Mouse (Mus musculus): Measurements from ENCODE around the gene Dppa4. TPM values are rescaled to one million over a fixed set of nuclear protein-coding genes. Genes with fewer than 3 reads are reported as not detected.
"Not testable (repeated sequence)": the region's sequence is repeated elsewhere in the genome, so short reads cannot be mapped to it uniquely, and the experiment has no call there.

The Dppa4 gene
- polyA plus RNA-seq, 1 experiment = not detected

GRCm38 (mm10) chr16:48280883-48281282, 2.6 kb upstream of the Dppa4 start:
- no peak overlapping the region for H3K4me3 ChIP-seq (replicated peaks; ENCODE audit: extremely low read depth, low read depth, low read length)
- H3K4me1 ChIP-seq (ENCODE audit: control insufficient read depth, insufficient read depth, low read length) = no peaks in the 10 kb centered on the region
- WGBS = 88% methylated on average over 4 of the region's 4 CpGs
- TF ChIP-seq POLR2A (IDR thresholded peaks at IDR 0.05; ENCODE audit: borderline replicate concordance, extremely low read depth, low read depth, low read length) (no peak), CTCF (IDR thresholded peaks at IDR 0.05; ENCODE audit: insufficient read depth, low read length) (no peak)
- no peak for DNase-seq

DNA sequence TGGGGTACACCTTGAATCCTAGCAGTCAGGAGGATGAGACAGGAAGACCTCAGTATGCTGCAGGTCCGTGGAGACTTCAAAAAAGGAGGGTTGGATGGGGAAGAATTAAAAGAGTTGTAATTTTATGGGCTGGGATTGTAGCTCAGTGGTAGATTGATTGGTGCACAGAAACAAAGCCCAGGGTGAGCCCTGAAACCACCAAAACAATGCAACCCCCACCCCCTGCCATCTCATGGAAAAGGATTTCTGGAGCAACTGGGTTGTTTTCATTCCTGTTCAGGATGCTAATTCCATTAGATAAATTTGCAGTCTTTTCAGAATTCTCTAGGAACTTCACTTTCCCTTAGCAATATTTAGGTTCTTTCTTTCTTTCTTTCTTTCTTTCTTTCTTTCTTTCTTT, 732 bp upstream of the Dppa4 start:
- H3K4me3 ChIP-seq (replicated peaks; ENCODE audit: extremely low read depth, low read depth, low read length) = no peak overlapping the region
- TF ChIP-seq CTCF (IDR thresholded peaks at IDR 0.05; ENCODE audit: insufficient read depth, low read length) (no peak), POLR2A (IDR thresholded peaks at IDR 0.05; ENCODE audit: borderline replicate concordance, extremely low read depth, low read depth, low read length) (no peak)

GRCm38 (mm10) chr16:48285517-48285916, 2.0 kb downstream of the Dppa4 start:
- DNase-seq = no peak
- Histone ChIP-seq H3K4me3 (replicated peaks; ENCODE audit: extremely low read depth, low read depth, low read length) (no peak overlapping the region), H3K4me1 (ENCODE audit: control insufficient read depth, insufficient read depth, low read length) (no peaks in the 10 kb centered on the region)
- TF ChIP-seq CTCF (IDR thresholded peaks at IDR 0.05; ENCODE audit: insufficient read depth, low read length) (no peak), POLR2A (IDR thresholded peaks at IDR 0.05; ENCODE audit: borderline replicate concordance, extremely low read depth, low read depth, low read length) (no peak)
- WGBS = 91% methylated on average over 4 of the region's 4 CpGs

More for the DNA sequence above, 732 bp upstream of the Dppa4 start:
- DNase-seq = no peak
- WGBS = 78% methylated on average over 1 of the region's 1 CpGs
- no peaks in the 10 kb centered on the region for H3K4me1 ChIP-seq (ENCODE audit: control insufficient read depth, insufficient read depth, low read length)

DNA sequence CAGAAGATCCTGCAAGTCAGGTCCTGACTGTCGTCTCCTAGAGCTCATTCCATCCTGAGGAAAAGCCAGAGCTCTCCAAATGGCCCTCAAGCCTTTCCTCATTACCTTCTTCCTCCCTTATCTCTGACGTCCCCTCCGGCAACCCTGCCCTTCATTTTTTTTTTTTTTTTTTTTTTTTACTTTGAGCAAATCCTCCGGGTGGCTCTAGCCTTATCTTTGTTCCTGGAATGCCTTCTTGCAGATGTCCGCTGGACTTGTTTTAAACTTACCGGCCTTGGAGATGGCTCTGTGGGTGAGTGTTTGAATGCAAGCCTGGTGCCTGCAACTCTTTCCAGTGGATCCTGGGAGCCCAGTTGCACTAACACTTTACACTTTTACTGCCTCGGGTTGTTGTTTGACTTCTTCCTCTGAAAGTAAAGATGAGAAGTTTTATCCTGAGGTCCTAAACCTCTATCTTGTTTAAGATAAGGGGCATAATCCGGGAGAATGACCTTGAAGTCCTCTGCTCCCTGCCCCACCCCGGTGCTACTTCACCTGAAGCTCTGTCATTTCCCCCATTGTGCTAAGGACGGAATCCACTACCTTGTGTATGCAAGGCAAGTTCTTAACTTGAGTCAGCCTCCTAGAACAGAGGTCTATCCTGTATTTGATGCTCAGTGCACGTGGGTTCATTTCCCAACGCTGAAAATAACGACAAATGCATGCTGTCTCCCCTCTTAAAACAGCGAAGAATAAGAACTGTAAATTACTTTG, 14.0 kb downstream of the Dppa4 start:
- no peak for TF ChIP-seq CTCF (IDR thresholded peaks at IDR 0.05; ENCODE audit: insufficient read depth, low read length)
- no peak for TF ChIP-seq POLR2A (IDR thresholded peaks at IDR 0.05; ENCODE audit: borderline replicate concordance, extremely low read depth, low read depth, low read length)
- no peak overlapping the region for H3K4me3 ChIP-seq (replicated peaks; ENCODE audit: extremely low read depth, low read depth, low read length)
- WGBS = 51% methylated on average over 14 of the region's 14 CpGs
- DNase-seq = no peak
- H3K4me1 ChIP-seq (ENCODE audit: control insufficient read depth, insufficient read depth, low read length) = no peaks in the 10 kb centered on the region

DNA sequence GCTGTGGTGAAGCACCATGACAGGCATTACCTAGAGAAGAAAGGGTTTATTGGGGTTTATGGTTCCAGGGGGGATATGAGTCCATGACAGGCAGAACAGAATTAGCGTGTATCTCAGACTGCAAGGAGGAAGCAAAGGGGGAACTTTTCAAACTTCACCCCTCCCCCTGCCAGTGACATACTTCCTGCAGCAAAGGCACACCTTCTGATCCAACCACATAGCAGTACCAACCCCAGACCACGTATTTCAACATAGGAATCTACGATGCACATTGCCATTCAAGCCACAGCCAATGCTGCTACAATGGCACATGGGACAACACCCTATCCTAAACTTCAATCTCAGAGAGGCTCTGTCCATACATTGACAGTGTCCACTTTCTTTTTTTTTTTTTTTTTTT, 16.4 kb downstream of the Dppa4 start:
- no peak for DNase-seq
- no peak for TF ChIP-seq POLR2A (IDR thresholded peaks at IDR 0.05; ENCODE audit: borderline replicate concordance, extremely low read depth, low read depth, low read length)
- TF ChIP-seq CTCF (IDR thresholded peaks at IDR 0.05; ENCODE audit: insufficient read depth, low read length) = no peak
- 71% methylated on average over 3 of the region's 3 CpGs for WGBS
- H3K4me1 ChIP-seq (ENCODE audit: control insufficient read depth, insufficient read depth, low read length) = no peaks in the 10 kb centered on the region
- no peak overlapping the region for H3K4me3 ChIP-seq (replicated peaks; ENCODE audit: extremely low read depth, low read depth, low read length)

GRCm38 (mm10) chr16:48303509-48303908, 20.0 kb downstream of the Dppa4 start, which contains the start of gene Dppa2:
TSS of gene Dppa2 (plus strand) at chr16:48303908.
- no peak for TF ChIP-seq POLR2A (IDR thresholded peaks at IDR 0.05; ENCODE audit: borderline replicate concordance, extremely low read depth, low read depth, low read length)
- TF ChIP-seq CTCF (IDR thresholded peaks at IDR 0.05; ENCODE audit: insufficient read depth, low read length) = no peak
- Histone ChIP-seq H3K4me1 (ENCODE audit: control insufficient read depth, insufficient read depth, low read length) (no peaks in the 10 kb centered on the region), H3K4me3 (replicated peaks; ENCODE audit: extremely low read depth, low read depth, low read length) (no peak within 1 kb of the TSS)
- 84% methylated on average over 7 of the region's 7 CpGs for WGBS
- no peak for DNase-seq

DNA sequence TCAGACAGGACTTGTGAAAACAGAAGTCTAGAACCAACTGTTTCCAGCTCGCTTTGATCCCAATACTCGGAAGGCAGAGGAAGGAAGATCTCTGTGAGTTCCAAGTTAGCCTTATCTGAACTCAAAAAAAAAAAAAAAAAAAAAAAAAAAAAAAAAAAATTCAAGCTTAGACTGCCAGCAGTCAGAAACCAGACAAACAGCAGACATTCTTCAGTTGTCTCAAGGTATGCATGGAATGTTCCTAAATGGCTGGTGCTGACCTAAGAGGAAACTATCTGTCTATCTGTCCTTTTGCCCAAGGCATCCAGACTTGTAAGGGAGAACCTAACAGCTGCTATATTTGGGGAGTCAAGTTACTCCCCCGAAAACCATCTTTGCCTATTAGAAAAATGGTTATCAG, 20.4 kb downstream of the Dppa4 start:
- no peak for DNase-seq
- no peaks in the 10 kb centered on the region for H3K4me1 ChIP-seq (ENCODE audit: control insufficient read depth, insufficient read depth, low read length)
- 34% methylated on average over 3 of the region's 3 CpGs for WGBS
- no peak for TF ChIP-seq CTCF (IDR thresholded peaks at IDR 0.05; ENCODE audit: insufficient read depth, low read length)
- TF ChIP-seq POLR2A (IDR thresholded peaks at IDR 0.05; ENCODE audit: borderline replicate concordance, extremely low read depth, low read depth, low read length) = no peak
- no peak overlapping the region for H3K4me3 ChIP-seq (replicated peaks; ENCODE audit: extremely low read depth, low read depth, low read length)

GRCm38 (mm10) chr16:48308916-48309315, 25.4 kb downstream of the Dppa4 start:
- not testable (repeated sequence) for H3K4me3 ChIP-seq (replicated peaks; ENCODE audit: extremely low read depth, low read depth, low read length); DNase-seq; H3K4me1 ChIP-seq (ENCODE audit: control insufficient read depth, insufficient read depth, low read length)
- 94% methylated on average over 10 of the region's 10 CpGs for WGBS

GRCm38 (mm10) chr16:48309912-48310630, 26.5 kb downstream of the Dppa4 start:
- WGBS = 71% methylated on average over 12 of the region's 12 CpGs
- DNase-seq = no peak
- H3K4me3 ChIP-seq (replicated peaks; ENCODE audit: extremely low read depth, low read depth, low read length) = no peak overlapping the region
- TF ChIP-seq CTCF (IDR thresholded peaks at IDR 0.05; ENCODE audit: insufficient read depth, low read length) = no peak
- TF ChIP-seq POLR2A (IDR thresholded peaks at IDR 0.05; ENCODE audit: borderline replicate concordance, extremely low read depth, low read depth, low read length) = no peak
- no peaks in the 10 kb centered on the region for H3K4me1 ChIP-seq (ENCODE audit: control insufficient read depth, insufficient read depth, low read length)

- no peak for TF ChIP-seq POLR2A (IDR thresholded peaks at IDR 0.05; ENCODE audit: borderline replicate concordance, extremely low read depth, low read depth, low read length)
- no peak for TF ChIP-seq CTCF (IDR thresholded peaks at IDR 0.05; ENCODE audit: insufficient read depth, low read length)
- WGBS = 90% methylated on average over 3 of the region's 3 CpGs
- no peak for DNase-seq
- no peaks in the 10 kb centered on the region for H3K4me1 ChIP-seq (ENCODE audit: control insufficient read depth, insufficient read depth, low read length)
- H3K4me3 ChIP-seq (replicated peaks; ENCODE audit: extremely low read depth, low read depth, low read length) = no peak overlapping the region
Observed at GRCm38 (mm10) chr16:48315294-48315693, 31.8 kb downstream of the Dppa4 start.

Data from lung, adult 2 months (tissue).